Mouse (Mus musculus): ENCODE data around the gene Sec63. TPM values are rescaled to one million over a fixed set of nuclear protein-coding genes. Genes with fewer than 3 reads are reported as not detected.

Sec63 gene
- polyA plus RNA-seq (2012; rRNA removed): 40.2 and 40.8 TPM in 2 replicates

GRCm38 (mm10) chr10:42760999-42761900 lies at the start of gene Sec63:
Gene Sec63, plus strand, starts transcription at chr10:42761496.

GRCm38 (mm10) chr10:42860159-42860911 lies 99.0 kb downstream of the Sec63 start, which contains the start of gene Scml4:
Gene Scml4, plus strand, starts transcription at chr10:42860370.

Other genes with a start within 250 kb of the Sec63 start
- gene Nr2e1, start 177.9 kb upstream of the Sec63 start, polyA plus RNA-seq (2012; rRNA removed): 9.2 and 10.7 TPM in 2 replicates
- 26.9 and 28.0 TPM in 2 replicates for gene Ostm1, start 177.7 kb upstream of the Sec63 start, polyA plus RNA-seq (2012; rRNA removed)
- 8.2 and 10.5 TPM in 2 replicates for gene Scml4, start 98.9 kb downstream of the Sec63 start, polyA plus RNA-seq (2012; rRNA removed)

Data from central nervous system, embryonic 18 days (tissue).